Comparison of ENCODE assay signal across 30 mouse cellular contexts in genomic region chr10:9621055-9621454, GRCm38 (mm10). TPM values are rescaled to one million over a fixed set of nuclear protein-coding genes. Genes with fewer than 3 reads are reported as not detected.
DNase-seq lines count a peak whose midpoint lies in the region; ATAC-seq and TF ChIP-seq lines count a peak whose summit lies in the region.
"Had no signal": no experiment of that assay in that cellular context is flagged by ENCODE, and none has a peak within 500 bp of the region (broad histone marks: within the 10 kb centered on the region; RNA-seq: fewer than 3 reads in every experiment).

No protein-coding gene starts in this region.

- peak; percentile 65; the same call in 1 of the 2 replicates for TF ChIP-seq EP300 in ES-Bruce4 (IDR thresholded peaks at IDR 0.05; ENCODE audit: insufficient read depth, low read depth, low read length)

- H3K4me3 ChIP-seq in intestine, embryonic 14.5 days (ENCODE audit: low read depth, low read length) = no peak overlapping the region
- H3K4me3 ChIP-seq in intestine, postnatal 0 days (ENCODE audit: low read depth, low read length) = no peak overlapping the region
- H3K4me3 ChIP-seq in ES-Bruce4 (ENCODE audit: low read depth, low read length) (no peak overlapping the region), ES-E14 (ENCODE audit: insufficient read depth in 1 of 2, low read depth in 1 of 2, low read length in 2 of 2, poor library complexity in 1 of 2, severe bottlenecking in 1 of 2) (no peak overlapping the region)
- H3K4me3 ChIP-seq: embryonic facial prominence, embryonic 10.5 days; embryonic facial prominence, embryonic 13.5 days; erythroblast, embryonic 14.5 days; forebrain, embryonic 13.5 days; heart, adult 2 months; hindbrain, embryonic 12.5 days; hindbrain, embryonic 15.5 days; intestine, embryonic 15.5 days had no signal

- 32% methylated on average over 1 of the region's 1 CpGs for WGBS in intestine, embryonic 14.5 days
- 53% methylated on average over 1 of the region's 1 CpGs for WGBS in intestine, postnatal 0 days

- no peaks in the 10 kb centered on the region for H3K9me3 ChIP-seq in intestine, embryonic 14.5 days (ENCODE audit: control insufficient read depth, low read length)
- no peaks in the 10 kb centered on the region for H3K9me3 ChIP-seq in intestine, postnatal 0 days (ENCODE audit: control insufficient read depth)
- H3K9me3 ChIP-seq in ES-Bruce4 (replicated peaks; ENCODE audit: control insufficient read depth, insufficient read depth, low read length, poor library complexity, severe bottlenecking) (no peaks in the 10 kb centered on the region), ES-E14 (ENCODE audit: control insufficient read depth, insufficient read depth, low read depth, low read length) (no peaks in the 10 kb centered on the region)
- H3K9me3 ChIP-seq: embryonic facial prominence, embryonic 10.5 days; embryonic facial prominence, embryonic 13.5 days; forebrain, embryonic 13.5 days; G1E; hindbrain, embryonic 12.5 days; hindbrain, embryonic 15.5 days; intestine, embryonic 15.5 days had no signal

- DNase-seq in intestine, embryonic 14.5 days (ENCODE audit: low spot score) = no peak
- DNase-seq in ES-E14 (ENCODE audit: low read depth, low spot score) = peak; percentile 38
- DNase-seq in mesoderm, embryonic 11.5 days (ENCODE audit: low read depth, low spot score) = peak; percentile 28
- DNase-seq in left cerebral cortex, adult 9 months (ENCODE audit: low spot score in 2 of 2) = no peak
- no peak for DNase-seq in heart, adult 8-10 months (ENCODE audit: low spot score)
- DNase-seq: adrenal gland, adult 8-10 months; adrenal gland, postnatal 25 days; B cell, adult 2 months; cerebellum, adult 11-12 months; cerebellum, adult 8-10 months; cerebellum, postnatal 10 days; gastrocnemius, postnatal 10 days; gastrocnemius, postnatal 36 days; heart, adult 2 months had no signal

- no peaks in the 10 kb centered on the region for H3K36me3 ChIP-seq in intestine, embryonic 14.5 days (ENCODE audit: control insufficient read depth, insufficient read depth, low read length)
- H3K36me3 ChIP-seq in intestine, postnatal 0 days (ENCODE audit: control insufficient read depth, insufficient read depth) = no peaks in the 10 kb centered on the region
- no peaks in the 10 kb centered on the region for H3K36me3 ChIP-seq in ES-Bruce4 (ENCODE audit: control insufficient read depth, insufficient read depth, low read length, poor library complexity, severe bottlenecking)
- no peaks in the 10 kb centered on the region for H3K36me3 ChIP-seq in ES-E14 (ENCODE audit: control insufficient read depth, insufficient read depth, low read length, poor library complexity, severe bottlenecking)
- H3K36me3 ChIP-seq: embryonic facial prominence, embryonic 10.5 days; embryonic facial prominence, embryonic 13.5 days; G1E; hindbrain, embryonic 12.5 days; hindbrain, embryonic 15.5 days; intestine, embryonic 15.5 days had no signal

- H3K4me2 ChIP-seq in intestine, embryonic 14.5 days (ENCODE audit: low read length) = no peak overlapping the region
- no peak overlapping the region for H3K4me2 ChIP-seq in intestine, postnatal 0 days (replicated peaks; ENCODE audit: low read depth)
- H3K4me2 ChIP-seq: embryonic facial prominence, embryonic 13.5 days; forebrain, embryonic 13.5 days; heart, embryonic 11.5 days; hindbrain, embryonic 12.5 days; hindbrain, embryonic 15.5 days; intestine, embryonic 15.5 days had no signal

- H3K9ac ChIP-seq in intestine, embryonic 14.5 days (ENCODE audit: low read length) = no peak overlapping the region
- no peak overlapping the region for H3K9ac ChIP-seq in intestine, postnatal 0 days (ENCODE audit: low read depth, low read length)
- H3K9ac ChIP-seq in ES-Bruce4 (ENCODE audit: low read depth, poor library complexity, severe bottlenecking) (no peak overlapping the region), ES-E14 (ENCODE audit: insufficient read depth, low read depth, low read length, poor library complexity, severe bottlenecking) (no peak overlapping the region)
- H3K9ac ChIP-seq: embryonic facial prominence, embryonic 13.5 days; forebrain, embryonic 13.5 days; hindbrain, embryonic 12.5 days; hindbrain, embryonic 15.5 days; intestine, embryonic 15.5 days had no signal

- in situ Hi-C loops in ES-E14 (cut with MboI; ENCODE audit: low sequenced_read_pairs in 2 of 2, unreplicated experiment in 2 of 2) = no loop called here

- no peak for TF ChIP-seq CTCF in intestine, postnatal 0 days (IDR thresholded peaks at IDR 0.05; ENCODE audit: low read depth)
- TF ChIP-seq CTCF in ES-Bruce4 (IDR thresholded peaks at IDR 0.05; ENCODE audit: low read depth, low read length) = no peak

- TF ChIP-seq POLR2A in ES-Bruce4 (IDR thresholded peaks at IDR 0.05; ENCODE audit: insufficient read depth, low read length) = no peak

- H3K4me1 ChIP-seq in intestine, embryonic 14.5 days (replicated peaks; ENCODE audit: control insufficient read depth, insufficient read depth, low read length) = peaks cover 6% of the 10 kb centered on the region
- H3K4me1 ChIP-seq in intestine, postnatal 0 days (replicated peaks; ENCODE audit: control insufficient read depth, insufficient read depth, low read length) = no peaks in the 10 kb centered on the region
- H3K4me1 ChIP-seq in ES-Bruce4 (ENCODE audit: control insufficient read depth, insufficient read depth, low read length) (peaks cover 4% of the 10 kb centered on the region), ES-E14 (ENCODE audit: control insufficient read depth in 2 of 2, insufficient read depth in 2 of 2, low read length in 2 of 2, poor library complexity in 1 of 2) (peaks cover 5 to 8% of the 10 kb centered on the region in 2 experiments; a peak in 2 of 4 replicates)
- H3K4me1 ChIP-seq: hindbrain, embryonic 12.5 days; hindbrain, embryonic 15.5 days had no signal

- H3K27me3 ChIP-seq in intestine, embryonic 14.5 days (replicated peaks; ENCODE audit: control insufficient read depth, insufficient read depth, low read length) = no peaks in the 10 kb centered on the region
- no peaks in the 10 kb centered on the region for H3K27me3 ChIP-seq in intestine, postnatal 0 days (replicated peaks; ENCODE audit: control insufficient read depth, insufficient read depth, low read length)
- no peaks in the 10 kb centered on the region for H3K27me3 ChIP-seq in ES-Bruce4 (ENCODE audit: control insufficient read depth, insufficient read depth, low read length, poor library complexity, severe bottlenecking)
- H3K27me3 ChIP-seq: CH12.LX; embryonic facial prominence, embryonic 13.5 days; forebrain, embryonic 13.5 days; hindbrain, embryonic 12.5 days; hindbrain, embryonic 15.5 days; intestine, embryonic 15.5 days had no signal

- no peak for ATAC-seq in intestine, embryonic 14.5 days (replicated peaks; ENCODE audit: low FRiP score, low TSS enrichment, low read depth)
- no peak for ATAC-seq in intestine, postnatal 0 days
- ATAC-seq: activated CD4-positive, CD25-positive, alpha-beta regulatory T cell, adult 4 months; forebrain, embryonic 13.5 days; forebrain, embryonic 16.5 days; intestine, embryonic 15.5 days; Patski had no signal

- 0 out of 2 replicates have a peak overlapping the region, but pooled peaks have one; percentile 7 for H3K27ac ChIP-seq in intestine, embryonic 14.5 days (ENCODE audit: low read depth)
- H3K27ac ChIP-seq in intestine, postnatal 0 days (ENCODE audit: low read depth, low read length) = no peak overlapping the region
- no peak overlapping the region for H3K27ac ChIP-seq in ES-Bruce4 (ENCODE audit: insufficient read depth, low read length)
- H3K27ac ChIP-seq in ES-E14 (ENCODE audit: insufficient read depth, low read depth, low read length, poor library complexity, severe bottlenecking) = no peak overlapping the region
- H3K27ac ChIP-seq: embryonic facial prominence, embryonic 10.5 days; embryonic facial prominence, embryonic 13.5 days; forebrain, embryonic 13.5 days; heart, adult 2 months; hindbrain, embryonic 12.5 days; hindbrain, embryonic 15.5 days; intestine, embryonic 15.5 days had no signal

TF ChIP-seq in ES-E14, 5 proteins besides CTCF, POLR2A, EP300 and RAD21:
- TF ChIP-seq ZNF384 (IDR thresholded peaks at IDR 0.05; ENCODE audit: low read depth, low read length) (no peak), ZC3H11A (IDR thresholded peaks at IDR 0.05; ENCODE audit: borderline replicate concordance, low read depth, low read length) (no peak), HCFC1 (IDR thresholded peaks at IDR 0.05; ENCODE audit: borderline replicate concordance, insufficient read depth, low read length) (no peak), CHD2 (IDR thresholded peaks at IDR 0.05; ENCODE audit: low read depth, low read length) (no peak), MAFK (IDR thresholded peaks at IDR 0.05; ENCODE audit: insufficient read depth, low read depth, low read length) (no peak)

RNA-seq across cellular contexts. Expression of gene Samd5, which starts 54.0 kb away (rescaled TPM):
- 15.1 and 16.1 TPM in 2 replicates for polyA plus RNA-seq in intestine, embryonic 14.5 days (2014; fragmentation: Nextera tagmentation; extraction: Ambion mirVana)
- 2.2 and 2.9 TPM in 2 replicates for polyA plus RNA-seq in intestine, postnatal 0 days (2015; fragmentation: Nextera tagmentation; extraction: Ambion mirVana)
- polyA plus RNA-seq in ES-Bruce4 (2011; ENCODE audit: insufficient read depth, insufficient read length, low read depth, missing spikeins) = 0.55 and 1.7 TPM in 2 replicates
- 1.2 and 2.1 TPM in 2 replicates for total RNA-seq in ES-E14 (2012; rRNA removed)
- 1 to 10 TPM; 2.5 to 4.4 (median 3.2) TPM for total RNA-seq in heart, adult 8-10 months (2022)
- total RNA-seq: CH12.LX; granulocyte monocyte progenitor cell, adult 5-6 weeks had no signal
- polyA plus RNA-seq: activated CD4-positive, CD25-positive, alpha-beta regulatory T cell, adult 4 months; erythroblast, embryonic 14.5 days; G1E had no signal

Comparison
In these comparisons a context has a peak if more than half of its experiments do, and no peak if none do; other contexts are left out.
1. DNase-seq: peak in ES-E14 (single experiment) and mesoderm, embryonic 11.5 days (single experiment); none in intestine, embryonic 14.5 days (single experiment), left cerebral cortex, adult 9 months (0 of 2) and heart, adult 8-10 months (single experiment).